Mouse (Mus musculus) MEL (cell line): ENCODE measurements at regions not wholly inside any gene's neighbourhood (a gene's known extent, or its start where the extent isn't known, plus 50 kb on each side); places are given as distances from the start of the nearest gene placed in this dataset.

Source experiments
- DNase-seq: peaks from one replicate; pipeline ENCODE4 v3.0.0; 2011; ENCODE audit warnings: low read depth, low spot score
- H3K27ac ChIP-seq: 2 replicates; pipeline ENCODE4 v1.5.1; 2012; ENCODE audit warnings: low read depth, mild to moderate bottlenecking, control low read depth, low read length, moderate library complexity; ENCODE audit not compliant: control insufficient read depth
- H3K27me3 ChIP-seq, 2 experiments: fragments of 150-350 bp in 1 of 2; sonication (generic) in 1 of 2; 2 replicates each; pipeline ENCODE4 v1.6.1; 2012; ENCODE audit warnings: low read length in 2 of 2, mild to moderate bottlenecking in 2 of 2, improper control_type of control experiment in 1 of 2, moderate library complexity in 1 of 2; ENCODE audit not compliant: insufficient read depth in 2 of 2, control insufficient read depth in 1 of 2
- H3K36me3 ChIP-seq, 2 experiments: 2 replicates each; pipeline ENCODE4 v1.6.1; 2012 to 2014; ENCODE audit warnings: low read length in 2 of 2, improper control_type of control experiment in 1 of 2, inconsistent platforms in 1 of 2, mild to moderate bottlenecking in 1 of 2; ENCODE audit not compliant: insufficient read depth in 2 of 2, control insufficient read depth in 1 of 2
- H3K4me1 ChIP-seq, 2 experiments: fragments of 150-350 bp in 1 of 2; sonication (generic) in 1 of 2; 2 replicates each; pipeline ENCODE4 v1.6.1; 2012; ENCODE audit warnings: low read length in 2 of 2, improper control_type of control experiment in 1 of 2, mild to moderate bottlenecking in 1 of 2; ENCODE audit not compliant: insufficient read depth in 2 of 2, control insufficient read depth in 1 of 2
- H3K4me3 ChIP-seq, 2 experiments: fragments of 150-350 bp in 1 of 2; sonication (generic) in 1 of 2; 2 replicates each; pipeline ENCODE4 v1.5.1; 2012; ENCODE audit warnings: low read depth in 2 of 2, low read length in 2 of 2, mild to moderate bottlenecking in 2 of 2, moderate library complexity in 2 of 2, control low read depth in 1 of 2, improper control_type of control experiment in 1 of 2; ENCODE audit not compliant: control insufficient read depth in 1 of 2, insufficient read depth in 1 of 2
- H3K79me2 ChIP-seq: 2 replicates; pipeline ENCODE4 v1.6.1; 2012; ENCODE audit warnings: mild to moderate bottlenecking, low read length, moderate library complexity; ENCODE audit not compliant: control insufficient read depth, poor library complexity, insufficient read depth
- H3K9ac ChIP-seq: 2 replicates; pipeline ENCODE4 v1.6.1; 2012; ENCODE audit warnings: low read depth, mild to moderate bottlenecking, control low read depth, low read length, moderate library complexity; ENCODE audit not compliant: control insufficient read depth, poor library complexity, severe bottlenecking
- H3K9me3 ChIP-seq: fragments of 150-350 bp; sonication (generic); replicated peaks from 2 replicates; pipeline ENCODE4 v1.6.1; 2012; ENCODE audit warnings: mild to moderate bottlenecking, low read length, improper control_type of control experiment, moderate library complexity; ENCODE audit not compliant: insufficient read depth
- BHLHE40 ChIP-seq: IDR thresholded peaks from 2 replicates; pipeline ENCODE4 v1.6.1; 2012; ENCODE audit warnings: low read depth, mild to moderate bottlenecking, inconsistent platforms, low read length, improper control_type of control experiment, borderline replicate concordance
- CHD2 ChIP-seq: IDR thresholded peaks from 2 replicates; pipeline ENCODE4 v1.6.1; 2011; ENCODE audit warnings: low read length, improper control_type of control experiment
- E2F4 ChIP-seq: IDR thresholded peaks from 2 replicates; pipeline ENCODE4 v1.6.1; 2011; ENCODE audit warnings: low read depth, low read length, improper control_type of control experiment, borderline replicate concordance
- ELF1 ChIP-seq: IDR thresholded peaks from 2 replicates; pipeline ENCODE4 v1.6.1; 2014; ENCODE audit warnings: low read depth, mild to moderate bottlenecking, inconsistent platforms, low read length, improper control_type of control experiment, moderate library complexity
- EP300 ChIP-seq, 2 experiments: IDR thresholded peaks; 2 replicates each; pipeline ENCODE4 v1.6.1; 2011; ENCODE audit warnings: improper control_type of control experiment in 2 of 2, low read length in 2 of 2, low read depth in 1 of 2, mild to moderate bottlenecking in 1 of 2
- ETS1 ChIP-seq: IDR thresholded peaks from 2 replicates; pipeline ENCODE4 v1.6.1; 2012; ENCODE audit warnings: low read depth, mild to moderate bottlenecking, inconsistent platforms, low read length, improper control_type of control experiment, moderate library complexity
- GABPA ChIP-seq: IDR thresholded peaks from 2 replicates; pipeline ENCODE4 v1.6.1; 2012; ENCODE audit warnings: low read depth, mild to moderate bottlenecking, inconsistent platforms, low read length, improper control_type of control experiment, moderate library complexity
- GATA1 ChIP-seq: IDR thresholded peaks from 2 replicates; pipeline ENCODE4 v1.6.1; 2011; ENCODE audit warnings: low read depth, low read length, improper control_type of control experiment
- HCFC1 ChIP-seq: IDR thresholded peaks from 2 replicates; pipeline ENCODE4 v1.6.1; 2012; ENCODE audit warnings: low read depth, mild to moderate bottlenecking, inconsistent platforms, low read length, improper control_type of control experiment, moderate library complexity
- MAZ ChIP-seq: IDR thresholded peaks from 2 replicates; pipeline ENCODE4 v1.6.1; 2012; ENCODE audit warnings: low read depth, mild to moderate bottlenecking, inconsistent platforms, low read length, improper control_type of control experiment
- MEF2A ChIP-seq: IDR thresholded peaks from 2 replicates; pipeline ENCODE4 v1.6.1; 2014; ENCODE audit warnings: low read depth, mild to moderate bottlenecking, inconsistent platforms, low read length, improper control_type of control experiment; ENCODE audit not compliant: poor library complexity, insufficient replicate concordance, severe bottlenecking; ENCODE audit errors: extremely low read depth
- MYC ChIP-seq: IDR thresholded peaks from 2 replicates; pipeline ENCODE4 v1.6.1; 2011; ENCODE audit warnings: low read depth, mild to moderate bottlenecking, low read length, improper control_type of control experiment, moderate library complexity
- NRF1 ChIP-seq: IDR thresholded peaks from 2 replicates; pipeline ENCODE4 v1.6.1; 2014; ENCODE audit warnings: low read depth, mild to moderate bottlenecking, inconsistent platforms, low read length, improper control_type of control experiment, moderate library complexity; ENCODE audit not compliant: poor library complexity, insufficient read depth, severe bottlenecking
- POLR2A ChIP-seq, 2 experiments: IDR thresholded peaks; 2 replicates each; pipeline ENCODE4 v1.6.1; 2011 to 2012; ENCODE audit warnings: low read length in 2 of 2, mild to moderate bottlenecking in 2 of 2, control low read depth in 1 of 2, improper control_type of control experiment in 1 of 2, low read depth in 1 of 2, moderate library complexity in 1 of 2; ENCODE audit not compliant: control insufficient read depth in 1 of 2, insufficient read depth in 1 of 2, poor library complexity in 1 of 2
- POLR2AphosphoS2 ChIP-seq: IDR thresholded peaks from 2 replicates; pipeline ENCODE4 v1.6.1; 2011; ENCODE audit warnings: low read length, improper control_type of control experiment
- POLR2AphosphoS5 ChIP-seq: IDR thresholded peaks from 2 replicates; pipeline ENCODE4 v1.6.1; 2012; ENCODE audit warnings: low read depth, borderline replicate concordance, mild to moderate bottlenecking, inconsistent platforms, low read length, moderate library complexity, mixed read lengths
- RAD21 ChIP-seq: IDR thresholded peaks from 2 replicates; pipeline ENCODE4 v1.6.1; 2011; ENCODE audit warnings: mild to moderate bottlenecking, low read depth, low read length, improper control_type of control experiment
- RCOR1 ChIP-seq: IDR thresholded peaks from 2 replicates; pipeline ENCODE4 v1.6.1; 2012; ENCODE audit warnings: low read depth, mild to moderate bottlenecking, inconsistent platforms, low read length, improper control_type of control experiment
- SIN3A ChIP-seq: IDR thresholded peaks from 2 replicates; pipeline ENCODE4 v1.6.1; 2012; ENCODE audit warnings: low read length, improper control_type of control experiment, inconsistent platforms
- SMC3 ChIP-seq: IDR thresholded peaks from 2 replicates; pipeline ENCODE4 v1.6.1; 2011; ENCODE audit warnings: low read depth, low read length, improper control_type of control experiment
- TBP ChIP-seq: IDR thresholded peaks from 2 replicates; pipeline ENCODE4 v1.8.0; 2011; ENCODE audit warnings: low read depth, low read length, improper control_type of control experiment
- UBTF ChIP-seq: IDR thresholded peaks from 2 replicates; pipeline ENCODE4 v1.6.1; 2012; ENCODE audit warnings: low read depth, mild to moderate bottlenecking, inconsistent platforms, low read length, improper control_type of control experiment, moderate library complexity, borderline replicate concordance; ENCODE audit not compliant: insufficient read depth
- USF1 ChIP-seq: IDR thresholded peaks from 2 replicates; pipeline ENCODE4 v1.6.1; 2014; ENCODE audit warnings: low read depth, mild to moderate bottlenecking, inconsistent platforms, low read length, improper control_type of control experiment, moderate library complexity
- ZC3H11A ChIP-seq: IDR thresholded peaks from 2 replicates; pipeline ENCODE4 v1.6.1; 2012; ENCODE audit warnings: low read depth, mild to moderate bottlenecking, inconsistent platforms, low read length, improper control_type of control experiment
- ZKSCAN1 ChIP-seq: IDR thresholded peaks from 2 replicates; pipeline ENCODE4 v1.6.1; 2012; ENCODE audit warnings: low read depth, mild to moderate bottlenecking, inconsistent platforms, low read length, improper control_type of control experiment, moderate library complexity
- ZMIZ1 ChIP-seq: IDR thresholded peaks from 2 replicates; pipeline ENCODE4 v1.6.1; 2012; ENCODE audit warnings: low read depth, mild to moderate bottlenecking, inconsistent platforms, low read length, improper control_type of control experiment, moderate library complexity

DNA sequence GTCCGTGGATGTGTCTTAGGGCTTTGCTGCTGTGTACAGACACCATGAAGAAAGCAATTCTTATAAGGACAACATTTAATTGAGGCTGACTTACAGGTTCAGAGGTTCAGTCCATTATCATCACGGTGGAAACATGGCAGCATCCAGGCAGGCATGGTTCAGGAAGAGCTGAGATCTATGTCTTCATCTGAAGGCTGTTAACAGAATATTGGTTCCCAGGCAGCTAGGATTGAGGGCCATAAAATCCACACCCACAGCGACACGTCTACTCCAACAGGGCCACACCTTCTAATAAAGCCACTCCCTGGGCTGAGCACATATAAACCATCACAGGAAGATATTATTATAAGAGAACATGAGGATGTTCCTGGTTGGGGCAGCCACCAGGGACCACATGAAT lies 4814.5 kb downstream of the 9330182O14Rik start:
- TF ChIP-seq E2F4 = no peak
- TF ChIP-seq BHLHE40 = no peak
- TF ChIP-seq ZKSCAN1 = no peak
- TF ChIP-seq USF1 = no peak
- no peak for TF ChIP-seq POLR2AphosphoS5
- no peak for TF ChIP-seq ZMIZ1
- no peak for TF ChIP-seq RCOR1
- TF ChIP-seq TBP = no peak
- no peak for TF ChIP-seq GATA1
- no peak for TF ChIP-seq MEF2A
- TF ChIP-seq POLR2AphosphoS2 = no peak
- TF ChIP-seq MYC = no peak
- no peak for TF ChIP-seq GABPA
- no peak for TF ChIP-seq RAD21
- TF ChIP-seq ELF1 = no peak
- TF ChIP-seq SIN3A = no peak
- no peak for TF ChIP-seq ETS1
- TF ChIP-seq ZC3H11A = no peak
- TF ChIP-seq CHD2 = no peak
- Histone ChIP-seq H3K27ac (no peak overlapping the region), H3K27me3 (no peaks in the 10 kb centered on the region), H3K79me2 (no peaks in the 10 kb centered on the region), H3K9ac (no peak overlapping the region), H3K9me3 (no peaks in the 10 kb centered on the region), H3K36me3 (no peaks in the 10 kb centered on the region), H3K4me3 (no peak overlapping the region), H3K4me1 (no peaks in the 10 kb centered on the region)
- no peak for DNase-seq

DNA sequence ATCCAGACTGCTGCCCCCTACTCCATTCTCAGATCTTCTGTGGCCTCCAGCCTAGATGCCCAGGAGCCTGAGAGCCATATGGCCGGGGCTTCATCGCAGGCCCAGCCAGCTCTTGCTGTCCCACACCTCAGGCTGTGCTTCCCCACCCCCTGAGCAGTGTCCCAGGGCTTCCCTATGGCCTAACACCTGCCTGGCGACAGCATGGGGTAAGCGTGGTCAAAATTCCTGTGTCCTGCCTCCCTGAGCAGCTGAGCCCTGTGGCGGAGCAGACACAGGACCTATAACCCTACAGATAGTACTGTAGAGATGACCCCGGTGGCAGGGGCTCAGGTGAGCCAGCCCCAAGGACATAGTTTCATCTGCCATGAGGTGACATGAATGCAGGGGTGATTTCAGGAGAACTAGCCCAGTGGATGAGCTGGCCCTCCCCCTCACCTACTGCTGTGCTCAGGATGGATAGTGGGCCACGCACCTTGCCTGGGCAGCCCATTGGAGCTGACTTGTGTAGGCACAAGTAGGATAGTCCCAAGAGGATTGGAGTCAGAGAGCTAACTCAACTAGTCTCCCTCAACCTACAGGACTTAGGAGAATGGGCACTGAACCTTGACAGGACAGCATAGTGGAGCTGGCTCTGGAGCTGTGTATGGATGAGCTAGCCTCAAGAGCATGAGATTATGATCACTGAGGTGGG lies 4816.9 kb downstream of the 9330182O14Rik start:
- Histone ChIP-seq H3K79me2 (no peaks in the 10 kb centered on the region), H3K36me3 (no peaks in the 10 kb centered on the region), H3K4me3 (no peak overlapping the region), H3K9me3 (no peaks in the 10 kb centered on the region), H3K4me1 (no peaks in the 10 kb centered on the region), H3K9ac (no peak overlapping the region), H3K27ac (no peak overlapping the region), H3K27me3 (no peaks in the 10 kb centered on the region)
- TF ChIP-seq SMC3 (no peak), GABPA (no peak), SIN3A (no peak), NRF1 (no peak), ETS1 (no peak), MYC (no peak), POLR2A (IDR thresholded peaks at IDR 0.05; ENCODE audit: control insufficient read depth in 1 of 2, insufficient read depth in 1 of 2, low read depth in 1 of 2, low read length in 2 of 2, poor library complexity in 1 of 2) (no peak), UBTF (no peak), GATA1 (no peak), MAZ (no peak), EP300 (IDR thresholded peaks at IDR 0.05; ENCODE audit: low read depth in 1 of 2, low read length in 2 of 2) (no peak), HCFC1 (no peak), BHLHE40 (no peak), TBP (no peak), POLR2AphosphoS2 (no peak)
- DNase-seq = no peak
